Mouse (Mus musculus): Measurements from ENCODE around the gene Zfp992.
"Not testable (repeated sequence)": the region's sequence is repeated elsewhere in the genome, so short reads cannot be mapped to it uniquely, and the experiment has no call there.

The Zfp992 gene

DNA sequence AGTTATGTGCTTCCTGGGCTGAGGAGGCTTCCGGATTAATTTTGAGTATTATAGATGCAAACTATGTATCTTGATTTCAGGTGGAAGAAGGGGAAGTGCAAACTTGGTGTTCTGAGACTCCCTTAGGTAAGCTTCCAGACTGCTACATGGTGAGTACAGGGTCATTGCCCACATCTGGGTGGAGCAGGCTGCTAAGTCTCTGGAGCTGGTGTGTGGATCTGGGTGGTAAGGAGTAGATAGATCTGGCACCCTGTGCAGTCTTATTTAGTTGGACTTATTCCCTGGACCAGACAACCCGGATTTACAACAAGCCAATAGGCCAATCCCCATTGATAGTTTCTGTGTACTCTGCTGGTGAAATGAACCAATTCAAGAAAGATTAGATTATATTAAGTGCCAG is at the start of gene Zfp992:
Gene Zfp992, plus strand, starts transcription at position 74 of the 400 bp plus-strand sequence.
- not testable (repeated sequence) for DNase-seq (ENCODE audit: low spot score in 2 of 2)

DNA sequence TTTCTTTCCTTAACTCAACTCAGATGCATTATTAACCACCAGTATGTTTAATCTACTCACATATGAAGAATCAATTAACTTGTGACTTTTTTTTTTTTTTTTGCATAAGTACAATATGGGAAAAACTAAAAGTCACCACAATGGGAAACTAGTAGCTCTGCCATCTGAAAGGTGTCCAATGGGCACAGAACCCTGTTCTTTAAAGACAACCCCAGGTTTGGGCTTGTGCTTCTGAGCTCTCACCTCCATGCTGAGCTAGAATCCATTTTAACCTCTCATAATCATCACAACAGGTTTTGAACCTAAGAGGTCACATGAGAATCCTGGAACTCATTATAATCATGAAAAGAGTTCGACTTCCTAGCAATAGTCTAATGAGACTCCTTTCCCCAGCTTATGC is 19.4 kb upstream of the Zfp992 start:
- not testable (repeated sequence) for DNase-seq (ENCODE audit: low spot score in 2 of 2)

DNA sequence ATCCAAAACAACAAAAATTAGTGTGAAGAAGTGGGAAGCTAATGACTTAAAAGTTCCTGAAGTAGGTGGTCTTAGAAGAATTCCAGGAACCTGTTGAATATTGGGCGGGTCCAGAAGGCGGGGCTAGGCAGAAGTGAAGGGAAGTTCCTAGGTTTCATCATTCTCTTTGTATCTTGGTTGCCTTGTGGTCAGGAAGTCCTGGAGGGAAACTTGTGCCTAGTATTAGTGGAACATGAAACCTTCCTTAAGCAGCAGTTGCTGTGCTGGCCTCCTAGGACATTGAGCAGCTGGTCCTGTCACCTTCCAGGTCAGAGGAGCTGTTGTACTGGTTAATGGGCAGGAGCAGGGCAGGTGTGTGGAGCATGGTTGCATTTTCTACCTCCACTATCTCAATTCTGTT is 17.9 kb upstream of the Zfp992 start:
- not testable (repeated sequence) for DNase-seq (ENCODE audit: low spot score in 2 of 2)

DNA sequence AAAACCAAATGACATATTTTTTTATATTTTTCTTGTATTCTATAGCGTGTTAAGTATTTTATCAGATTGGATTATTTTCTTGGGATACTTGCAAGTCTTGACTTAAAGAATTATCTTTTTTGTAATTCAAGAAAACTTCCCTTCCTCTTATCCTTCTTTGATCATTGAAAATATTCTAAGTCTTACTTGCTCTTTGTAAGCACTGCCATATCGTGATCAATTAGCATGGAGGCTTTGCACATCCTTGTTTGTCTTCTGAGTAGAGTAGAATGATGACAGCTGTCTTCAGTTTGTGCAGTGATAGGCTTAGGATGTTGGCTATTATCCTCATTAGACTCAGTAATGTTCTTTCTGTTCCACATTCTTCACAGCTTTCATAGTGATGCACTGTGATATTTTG is 13.3 kb upstream of the Zfp992 start:
- DNase-seq (ENCODE audit: low spot score in 2 of 2) = not testable (repeated sequence)

DNA sequence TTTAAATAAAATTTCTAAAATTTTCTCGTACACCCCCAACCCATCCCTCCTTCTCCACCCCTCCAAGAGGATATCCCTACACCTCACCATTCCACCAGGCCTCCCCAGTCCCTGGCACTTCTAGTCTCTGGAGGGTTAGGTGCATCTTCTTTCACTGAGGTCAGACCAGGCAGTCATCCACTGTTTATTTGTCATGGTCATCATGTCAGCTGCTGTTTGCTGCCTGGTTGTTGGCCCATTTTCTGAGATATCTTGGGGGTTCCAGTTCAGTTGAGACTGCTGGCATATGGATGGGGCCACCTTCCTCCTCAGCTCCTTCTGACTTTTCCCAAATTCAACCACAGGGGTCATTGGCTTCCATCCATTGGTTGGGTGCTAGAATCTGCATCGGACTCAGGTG is 11.6 kb upstream of the Zfp992 start:
- DNase-seq (ENCODE audit: low spot score in 2 of 2) = not testable (repeated sequence)

DNA sequence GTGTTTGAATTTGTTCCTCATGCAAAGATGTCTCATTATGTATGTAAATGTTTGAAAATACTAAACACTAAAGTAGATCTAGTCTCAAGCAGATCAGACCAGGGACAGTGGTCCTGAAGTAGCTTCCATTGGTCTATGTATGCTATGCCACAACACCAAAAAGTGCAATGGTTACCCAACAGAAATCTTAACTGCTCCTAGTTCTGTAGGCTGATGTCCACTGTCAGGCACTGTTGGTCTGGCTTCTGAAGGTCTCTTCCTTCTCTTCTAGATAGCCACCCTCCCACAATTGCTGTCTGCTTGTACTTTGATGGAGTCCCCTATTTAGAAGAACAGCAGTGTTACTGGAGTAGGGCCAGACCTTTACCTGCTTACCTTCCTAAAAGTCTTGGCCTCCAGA is 4.5 kb upstream of the Zfp992 start:
- not testable (repeated sequence) for DNase-seq (ENCODE audit: low spot score in 2 of 2)

DNA sequence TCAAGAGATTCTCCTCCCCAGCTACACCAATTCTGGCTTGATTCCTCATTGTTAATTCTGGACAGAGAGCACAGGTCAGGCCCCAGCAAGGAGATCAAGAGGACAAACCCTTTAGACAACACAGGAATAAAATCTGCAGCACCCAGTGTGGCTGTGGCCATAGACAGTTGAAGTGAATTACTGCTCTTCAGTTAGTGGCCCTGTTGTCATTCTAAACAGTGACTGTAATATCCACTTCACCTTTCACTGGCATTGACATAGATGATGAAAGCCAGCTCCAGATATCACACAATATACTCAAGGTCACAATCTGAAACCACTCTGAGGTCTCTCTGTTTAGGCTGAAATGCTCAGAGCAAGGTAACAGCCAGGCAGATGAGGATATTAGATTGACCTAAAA is 3.7 kb upstream of the Zfp992 start:
- not testable (repeated sequence) for DNase-seq (ENCODE audit: low spot score in 2 of 2)

DNA sequence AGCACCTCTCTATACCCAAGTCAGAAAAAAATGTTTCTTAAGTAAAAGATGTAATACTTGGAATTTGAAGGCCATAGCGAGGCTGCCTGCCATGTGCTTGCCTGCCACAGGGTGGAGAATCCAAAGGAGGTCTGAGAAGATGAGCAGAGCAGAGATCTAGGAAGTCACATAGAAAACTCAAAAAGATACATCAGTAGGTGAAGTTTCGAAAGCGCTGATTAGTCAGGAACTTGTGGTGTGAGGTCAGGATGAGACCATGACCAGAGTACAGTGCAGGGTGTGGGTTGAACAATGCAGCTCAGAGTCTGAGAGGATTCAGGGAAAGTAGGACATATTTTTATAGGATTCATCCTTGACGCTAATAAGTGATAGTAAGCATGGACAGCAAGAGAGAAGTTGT is 2.7 kb upstream of the Zfp992 start:
- not testable (repeated sequence) for DNase-seq (ENCODE audit: low spot score in 2 of 2)

DNA sequence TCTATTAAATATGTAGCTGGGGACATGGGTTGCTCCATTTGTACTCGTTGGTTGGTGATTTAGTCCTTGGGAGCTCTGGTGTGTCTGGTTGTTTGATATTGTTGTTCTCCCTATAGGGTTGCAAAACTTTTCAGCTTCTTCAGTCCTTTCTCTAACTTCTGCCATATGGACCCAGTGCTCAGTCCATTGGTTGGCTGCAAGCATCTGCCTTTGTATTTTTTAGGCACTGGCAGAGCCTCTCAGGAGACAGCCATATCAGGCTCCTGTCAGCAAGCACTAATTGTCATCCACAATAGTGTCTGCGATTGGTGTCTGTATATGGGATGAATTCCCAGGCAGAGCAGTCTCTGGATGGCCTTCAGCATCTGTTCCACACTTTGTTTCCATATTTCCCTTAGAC is 1.8 kb upstream of the Zfp992 start:
- not testable (repeated sequence) for DNase-seq (ENCODE audit: low spot score in 2 of 2)

DNA sequence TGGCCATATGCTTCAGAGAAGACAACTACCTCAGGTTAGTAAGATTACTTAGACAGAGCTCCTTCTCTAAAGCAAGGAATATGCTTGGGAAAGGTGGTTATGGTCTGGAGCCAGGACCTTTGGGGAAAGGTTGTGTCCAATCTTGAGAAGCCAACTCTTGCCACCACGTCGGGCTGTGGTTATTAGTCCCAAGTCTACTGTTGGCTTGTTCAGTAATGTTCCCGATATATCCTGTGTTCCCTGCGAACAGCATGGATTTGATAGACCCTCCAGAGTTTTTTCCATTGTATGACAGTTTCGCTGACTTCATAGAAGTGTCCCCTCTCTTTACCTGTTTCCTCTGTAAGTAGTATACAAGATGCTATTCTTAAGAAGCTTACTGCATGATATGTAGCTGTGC is 888 bp downstream of the Zfp992 start:
- not testable (repeated sequence) for DNase-seq (ENCODE audit: low spot score in 2 of 2)

DNA sequence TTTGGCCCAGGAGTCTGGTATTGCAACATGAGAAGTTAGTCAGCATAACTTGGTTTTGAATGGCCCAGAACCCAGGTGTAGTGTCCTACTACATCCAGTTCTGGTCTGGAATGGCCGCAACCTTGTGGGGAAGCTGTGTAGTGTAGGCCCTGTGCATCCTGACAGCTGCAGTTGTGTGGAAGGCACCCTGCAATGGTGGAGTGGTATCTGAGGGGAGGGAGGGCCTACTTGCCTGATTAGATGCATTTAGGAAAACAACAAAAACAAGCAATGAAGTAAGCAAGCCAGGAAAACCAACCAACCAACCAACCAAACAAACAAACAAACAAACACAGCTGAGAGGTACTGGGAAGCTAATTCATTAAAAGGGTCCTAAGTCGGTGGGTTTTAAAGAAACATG is 3.8 kb downstream of the Zfp992 start:
- peak in 1 of 2 experiments; percentile 65 for DNase-seq (ENCODE audit: low spot score in 2 of 2)

DNA sequence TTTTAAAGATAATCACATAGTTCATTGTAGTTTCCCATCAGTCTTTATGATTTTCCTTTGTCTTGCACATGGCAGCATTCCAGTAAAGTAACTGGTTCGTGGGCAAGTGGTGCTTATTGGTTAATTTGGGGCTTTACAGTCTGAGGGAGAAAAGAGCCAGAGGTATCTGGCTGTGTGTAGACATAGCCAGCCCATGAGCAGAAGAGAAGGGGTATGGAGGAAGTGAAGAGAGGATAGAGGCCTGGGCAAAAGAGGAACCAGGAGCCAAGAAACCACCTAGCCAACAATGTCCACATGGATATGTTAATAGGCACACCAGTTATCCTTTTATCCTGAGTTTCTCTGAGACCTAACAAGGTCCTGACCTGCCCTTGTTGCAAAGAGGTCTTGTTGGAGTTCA is 5.3 kb downstream of the Zfp992 start:
- DNase-seq (ENCODE audit: low spot score in 2 of 2) = peak in 1 of 2 experiments; percentile 61

DNA sequence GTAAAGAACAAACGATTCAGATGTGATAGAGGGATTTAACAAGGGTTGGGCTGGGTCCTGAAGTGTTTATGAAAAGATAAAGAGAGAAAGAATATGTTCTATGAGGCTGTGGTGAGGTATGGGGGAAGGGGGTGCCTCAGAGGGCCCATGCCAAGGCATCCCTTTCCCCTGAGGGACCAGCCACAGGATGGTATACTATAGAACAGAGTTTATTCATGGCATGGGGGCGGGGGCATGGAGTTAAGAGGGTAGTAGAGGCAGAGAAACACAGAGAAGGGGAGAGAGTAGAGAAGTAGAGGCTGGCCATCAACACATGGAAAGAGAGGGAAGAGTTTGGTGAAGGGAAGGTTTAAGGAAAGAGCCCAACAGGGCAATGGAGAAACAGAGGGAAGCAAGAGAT is 6.1 kb downstream of the Zfp992 start:
- DNase-seq (ENCODE audit: low spot score in 2 of 2) = peak in 1 of 2 experiments; percentile 71

DNA sequence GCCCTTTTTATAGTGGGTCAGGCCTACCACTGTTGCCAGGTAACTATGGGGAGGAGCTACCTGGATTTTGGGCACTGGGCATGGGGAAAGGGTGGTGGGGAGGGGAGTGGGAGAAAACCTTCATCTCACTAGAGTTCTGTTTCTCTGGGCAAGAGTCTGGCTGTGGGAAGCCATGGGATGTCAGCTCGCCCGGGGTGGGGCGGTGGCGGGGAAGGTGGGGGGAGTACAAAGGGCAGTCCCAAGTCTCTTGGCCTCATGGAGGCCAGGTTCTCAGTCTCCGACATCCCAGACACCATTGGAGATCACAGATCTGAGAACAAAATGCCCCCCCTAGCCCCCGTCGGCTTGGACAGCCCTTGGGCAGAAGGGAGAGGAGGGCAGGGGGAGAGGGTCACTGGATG is 6.5 kb downstream of the Zfp992 start:
- peak in 1 of 2 experiments; percentile 78 for DNase-seq (ENCODE audit: low spot score in 2 of 2)

DNA sequence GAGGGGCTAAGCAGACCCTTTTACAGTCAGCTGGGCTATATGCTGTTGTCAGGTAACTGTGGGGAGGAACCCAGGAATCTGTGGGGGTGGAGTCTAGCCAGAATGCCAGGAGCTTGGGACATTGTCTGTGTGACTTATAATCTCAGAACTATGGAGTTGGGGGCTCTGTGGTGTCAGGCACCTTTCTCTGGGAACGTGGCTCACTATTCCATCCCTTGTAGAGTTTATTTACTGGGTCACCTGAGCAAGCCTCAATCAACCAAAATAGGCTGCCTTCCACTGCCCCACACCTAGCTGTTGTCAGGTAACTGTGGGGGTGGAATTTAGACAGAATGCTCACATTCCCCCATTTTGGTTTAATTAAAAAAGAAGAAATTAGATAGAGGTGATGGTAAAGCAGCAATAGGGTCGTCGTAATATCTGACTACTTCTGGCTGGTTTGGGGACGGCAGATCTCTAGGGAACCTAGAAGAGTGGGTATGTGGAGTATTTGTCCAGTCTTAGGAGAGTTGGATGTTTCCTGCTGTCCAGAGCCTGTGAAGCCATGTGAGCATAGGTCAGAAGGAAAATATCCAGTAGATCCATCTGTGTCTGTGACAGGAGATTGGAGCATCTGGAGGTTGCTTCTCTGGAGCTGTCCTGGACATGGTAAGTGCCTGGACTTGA is 7.4 kb downstream of the Zfp992 start:
- DNase-seq (ENCODE audit: low spot score in 2 of 2) = peak in 1 of 2 experiments; percentile 61

DNA sequence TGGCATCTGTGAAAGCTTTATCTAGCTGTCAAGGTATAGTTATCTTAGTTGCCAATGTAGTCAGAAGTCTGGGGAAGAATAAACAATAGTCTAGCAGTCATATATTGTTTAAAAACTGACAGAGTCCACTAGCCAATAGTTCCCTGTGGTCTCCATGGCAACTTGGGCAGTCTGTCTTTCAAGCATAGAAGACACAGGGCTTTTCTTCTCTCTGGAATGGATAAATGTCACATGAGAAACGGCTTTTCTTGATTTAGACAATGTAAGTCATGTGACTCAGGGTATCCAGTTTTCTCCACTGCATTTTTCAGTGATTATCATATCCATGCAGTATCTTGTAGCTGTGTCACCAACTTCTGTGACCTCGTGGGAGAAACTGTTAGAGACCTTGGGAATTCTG is 8.3 kb downstream of the Zfp992 start:
- no peak for DNase-seq (ENCODE audit: low spot score in 2 of 2)

DNA sequence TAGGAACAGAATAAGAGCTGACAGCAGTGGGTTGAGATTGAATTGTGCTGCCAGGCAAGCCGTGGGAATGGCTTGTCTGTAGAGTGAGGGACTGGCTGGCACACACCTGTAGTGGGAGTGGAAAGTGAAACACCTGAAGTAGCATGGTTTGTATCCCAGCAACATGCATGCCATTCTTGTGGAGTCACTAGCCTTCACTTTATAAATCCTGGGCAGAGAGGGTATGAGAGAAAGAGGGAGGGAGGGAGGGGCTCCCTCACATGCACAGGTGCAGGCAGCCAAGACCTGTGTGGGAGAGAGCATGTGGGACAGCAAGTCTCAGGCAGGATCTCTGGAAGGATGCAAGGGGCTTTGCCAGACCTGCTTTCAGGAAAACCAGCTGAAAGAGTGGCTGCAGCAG is 8.9 kb downstream of the Zfp992 start:
- peak in 1 of 2 experiments; percentile 61 for DNase-seq (ENCODE audit: low spot score in 2 of 2)

DNA sequence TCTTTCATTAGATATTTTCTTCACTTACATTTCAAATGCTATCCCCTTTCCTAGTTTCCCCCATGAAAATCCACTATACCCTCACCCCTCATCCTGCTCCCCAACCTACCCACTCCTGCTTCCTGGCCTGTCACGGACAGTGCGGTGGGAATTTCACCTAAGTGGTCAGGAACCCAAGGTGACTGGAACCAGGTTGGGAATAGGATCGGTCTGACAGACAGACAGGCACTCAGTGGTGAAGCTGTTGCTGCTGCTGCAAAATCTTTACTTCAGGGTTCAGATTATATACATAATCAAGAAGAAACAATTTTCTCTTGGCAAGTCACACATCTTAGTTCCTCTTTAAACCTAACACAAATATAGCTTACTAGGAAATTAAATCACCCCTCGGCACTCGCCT is 11.0 kb downstream of the Zfp992 start:
- peak in 1 of 2 experiments; percentile 60 for DNase-seq (ENCODE audit: low spot score in 2 of 2)

DNA sequence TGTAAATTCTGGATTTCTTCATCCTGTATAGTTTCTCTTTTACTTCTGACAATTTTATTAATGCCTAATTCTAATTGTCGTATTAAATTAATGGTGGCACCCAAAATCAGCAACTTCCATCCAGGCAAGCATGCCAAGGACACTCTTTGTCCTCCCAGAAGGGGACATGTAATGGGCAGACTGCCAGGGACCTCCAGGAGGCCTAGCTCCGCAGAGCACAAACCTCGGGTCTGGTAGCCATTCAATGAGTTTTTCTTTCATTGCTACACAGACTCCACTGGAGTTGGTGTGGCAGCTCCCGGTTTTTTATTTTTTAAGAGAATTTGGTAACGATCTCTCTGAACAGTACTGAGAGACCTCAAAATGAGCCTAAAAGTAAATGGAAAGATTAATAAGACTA is 11.9 kb downstream of the Zfp992 start:
- DNase-seq (ENCODE audit: low spot score in 2 of 2) = peak in 1 of 2 experiments; percentile 71

DNA sequence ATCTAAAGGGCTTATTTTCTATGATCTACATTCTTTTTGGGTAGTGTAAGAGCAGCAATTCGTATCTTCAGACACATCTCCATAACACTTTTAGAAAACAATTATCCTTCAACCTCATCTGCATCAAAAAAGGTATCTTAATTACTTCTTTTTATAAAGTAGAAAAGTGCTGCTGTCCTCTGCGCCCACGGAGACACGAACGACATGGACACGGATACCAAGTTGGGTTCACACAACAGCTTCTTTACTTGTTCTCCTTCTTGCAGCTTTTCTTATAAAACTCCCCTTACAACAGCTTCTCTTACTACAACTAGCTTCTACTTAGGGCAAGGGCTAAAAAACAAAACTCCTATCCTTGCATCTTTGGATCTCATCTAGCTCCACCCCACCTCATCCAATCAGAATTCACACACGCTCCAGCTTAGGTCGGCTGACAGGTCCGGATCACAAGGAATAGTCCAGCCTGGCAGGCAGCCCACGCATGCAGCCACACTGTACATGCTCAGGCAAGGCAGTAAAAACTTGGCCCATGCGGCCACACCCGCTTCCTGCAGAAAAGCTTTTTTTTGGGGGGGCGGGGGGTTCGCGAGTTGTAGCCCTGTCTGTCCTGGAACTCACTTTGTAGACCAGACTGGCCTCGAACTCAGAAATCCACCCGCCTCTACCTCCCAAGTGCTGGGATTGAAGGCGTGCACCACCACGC is 15.0 kb downstream of the Zfp992 start:
- peak in 1 of 2 experiments; percentile 63 for DNase-seq (ENCODE audit: low spot score in 2 of 2)

DNA sequence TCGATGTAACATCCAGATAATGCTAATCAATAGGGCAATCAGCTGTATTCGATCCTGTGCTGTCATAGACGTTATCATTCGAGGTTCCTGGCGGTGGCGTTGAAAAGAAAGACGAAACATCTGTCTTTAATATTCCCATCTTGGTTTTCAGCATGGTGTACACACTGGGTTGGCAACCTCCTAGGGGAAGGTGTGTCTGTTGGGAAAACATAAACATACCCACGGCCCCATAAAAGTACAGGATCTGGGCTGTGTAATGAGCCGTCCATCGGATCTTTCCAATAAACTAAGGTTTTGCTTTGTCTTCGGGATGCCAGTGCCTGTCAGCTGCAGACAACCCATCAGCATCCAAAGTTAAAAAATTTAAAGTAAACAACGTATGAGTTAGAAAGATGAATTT is 21.2 kb downstream of the Zfp992 start:
- DNase-seq (ENCODE audit: low spot score in 2 of 2) = not testable (repeated sequence)

DNA sequence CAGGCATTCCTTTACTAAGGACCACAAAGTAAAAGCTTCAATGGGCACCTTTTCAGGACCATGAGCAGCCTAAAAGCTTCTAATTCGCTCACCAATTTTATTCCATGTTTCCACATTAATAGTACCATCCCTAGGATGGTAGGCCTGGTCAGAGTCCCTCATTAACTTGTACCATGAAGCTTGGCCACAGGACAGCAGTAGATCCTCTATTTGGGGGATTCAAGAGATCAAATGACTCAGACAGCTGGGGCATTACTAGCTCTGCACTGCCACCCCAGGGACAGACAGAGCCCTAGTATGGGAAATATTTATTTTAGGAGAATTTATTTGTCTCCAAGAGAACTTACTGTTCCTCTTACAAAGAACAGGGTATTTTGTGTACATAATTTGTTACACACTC is 25.4 kb downstream of the Zfp992 start:
- not testable (repeated sequence) for DNase-seq (ENCODE audit: low spot score in 2 of 2)

Data from urinary bladder, postnatal 4 days (tissue).